Mouse (Mus musculus): Measurements from ENCODE around the gene Ptpn1.

Ptpn1 gene

DNA sequence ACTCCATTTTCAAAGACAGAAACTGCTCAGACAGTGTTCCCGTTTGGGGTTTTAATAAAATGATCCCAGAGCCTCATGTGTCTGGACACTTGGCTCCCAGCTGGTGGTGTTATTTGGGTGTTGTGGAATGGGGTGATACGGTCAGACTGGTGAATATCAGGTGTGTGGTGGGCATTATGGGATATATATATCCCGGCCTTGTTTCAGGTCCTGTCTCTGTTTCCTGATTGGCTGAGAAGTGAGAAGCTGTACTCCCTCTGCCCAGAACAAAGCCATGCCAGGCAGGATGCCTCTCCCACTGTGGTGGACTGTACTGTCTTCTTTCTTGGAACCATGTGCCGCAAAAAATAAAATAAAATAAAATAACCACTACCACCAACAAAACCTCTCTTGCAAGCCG is 7.8 kb upstream of the Ptpn1 start:
- no peak for DNase-seq

GRCm38 (mm10) chr2:167924803-167925604 is 6.9 kb upstream of the Ptpn1 start:
- peak; percentile 89 to 91 for DNase-seq

DNA sequence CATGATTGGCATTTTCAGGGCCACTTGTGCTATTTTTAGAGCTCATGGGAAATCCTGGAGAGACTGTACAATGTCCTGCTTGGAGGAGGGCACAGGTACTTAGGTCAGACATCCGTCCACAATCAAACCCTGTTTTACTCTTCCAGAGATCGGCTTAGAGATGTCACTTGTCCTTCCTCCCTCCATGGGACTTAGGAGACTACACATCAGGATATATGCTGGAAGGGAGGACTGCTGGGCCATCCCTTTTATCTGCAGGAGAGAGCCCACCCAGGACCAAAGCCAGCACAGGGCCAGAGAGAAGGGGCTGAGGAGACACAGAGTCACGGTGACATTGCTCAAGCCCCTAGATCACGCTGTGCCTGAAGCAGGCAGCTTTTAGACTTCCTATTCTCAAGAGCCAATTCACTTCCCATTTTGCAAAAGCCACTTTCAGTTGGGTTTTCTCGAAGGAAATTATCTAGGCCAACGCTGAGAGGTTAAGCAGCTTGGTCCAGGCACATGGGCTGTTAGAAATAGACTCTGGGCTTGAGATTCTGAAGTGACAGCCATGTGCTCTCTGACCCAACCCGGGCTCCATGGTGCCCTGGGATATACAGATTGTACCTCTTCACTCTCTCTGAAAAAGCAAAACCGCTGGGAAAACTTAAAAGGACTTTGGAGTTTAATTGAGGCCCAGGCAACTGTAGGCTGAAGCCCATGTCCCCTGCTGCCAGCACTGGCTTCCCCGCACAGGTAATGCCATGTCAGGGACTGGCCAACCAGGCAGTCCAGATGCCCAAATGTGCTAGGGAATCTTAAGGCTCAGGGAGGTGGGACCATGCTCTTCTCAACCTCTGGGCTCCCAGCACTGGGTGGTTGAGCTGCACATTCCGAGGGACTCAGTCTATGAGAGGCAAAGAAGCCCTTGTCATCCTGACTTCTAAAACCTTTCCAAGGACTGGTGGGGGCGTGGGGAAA is 5.7 kb upstream of the Ptpn1 start:
- DNase-seq, result no peak

DNA sequence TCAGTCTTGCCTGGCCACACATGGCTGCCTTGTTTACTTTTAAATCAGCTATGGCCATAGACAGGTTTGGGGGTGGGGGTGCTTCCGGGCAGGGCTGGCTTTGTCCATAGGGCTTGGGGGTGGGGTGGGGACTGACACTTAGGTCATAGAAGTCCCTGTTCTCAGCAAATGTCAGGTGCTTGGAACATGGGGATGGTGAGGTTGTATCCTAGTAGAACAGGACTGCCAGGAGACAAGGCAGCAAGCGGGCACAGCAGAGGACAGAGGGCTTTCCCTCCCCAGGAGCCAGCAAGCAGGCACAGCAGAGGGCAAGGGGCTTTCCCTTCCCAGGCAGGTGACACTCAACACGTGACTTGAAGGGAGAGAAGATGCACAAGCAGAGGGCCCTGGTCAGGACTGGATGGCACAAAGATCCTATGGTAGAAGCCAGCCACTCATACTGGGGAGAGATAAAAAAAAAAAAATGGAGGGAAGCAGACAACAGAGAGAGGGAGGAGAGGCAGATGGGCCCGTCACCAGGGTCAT is 3.8 kb upstream of the Ptpn1 start:
- peak; percentile 46 to 56 for DNase-seq

DNA sequence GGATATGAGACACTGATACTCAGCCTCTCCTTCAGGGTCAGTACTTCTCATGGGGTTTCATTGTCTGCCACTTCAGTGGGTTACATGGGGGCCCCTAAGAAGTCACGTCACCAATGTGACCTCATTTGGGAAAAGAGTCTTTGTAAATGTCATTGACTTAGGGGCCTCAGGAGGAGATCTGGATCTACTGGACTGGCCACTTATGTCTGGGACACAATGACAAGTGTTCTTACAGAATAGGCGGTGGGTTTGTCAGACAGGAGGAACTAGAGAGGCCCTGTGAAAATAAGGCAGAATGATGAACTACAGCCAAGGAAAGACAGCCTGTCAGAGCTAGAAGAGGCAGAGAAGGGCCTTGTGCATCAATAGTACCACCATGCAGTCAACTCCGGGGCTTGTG is 2.9 kb upstream of the Ptpn1 start:
- no peak for DNase-seq

DNA sequence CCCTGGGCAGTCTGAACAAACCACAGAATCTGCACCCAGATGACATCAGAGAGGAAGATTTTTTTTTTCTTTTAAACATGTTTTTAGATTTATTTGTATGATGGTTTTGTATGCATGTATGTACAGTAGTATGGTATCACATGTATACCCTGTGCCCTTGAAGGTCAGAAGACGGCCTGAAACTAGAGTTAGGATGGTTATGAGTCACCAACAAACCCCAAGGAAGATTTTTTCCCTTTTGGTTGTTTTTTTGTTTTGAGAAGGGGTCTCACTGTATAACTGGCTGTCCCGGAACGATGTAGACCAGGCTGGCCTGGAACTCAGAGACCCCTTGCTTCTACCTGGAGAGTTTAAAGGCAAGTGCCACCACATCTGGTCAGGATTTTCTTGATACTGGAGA is 882 bp upstream of the Ptpn1 start:
- no peak for DNase-seq

DNA sequence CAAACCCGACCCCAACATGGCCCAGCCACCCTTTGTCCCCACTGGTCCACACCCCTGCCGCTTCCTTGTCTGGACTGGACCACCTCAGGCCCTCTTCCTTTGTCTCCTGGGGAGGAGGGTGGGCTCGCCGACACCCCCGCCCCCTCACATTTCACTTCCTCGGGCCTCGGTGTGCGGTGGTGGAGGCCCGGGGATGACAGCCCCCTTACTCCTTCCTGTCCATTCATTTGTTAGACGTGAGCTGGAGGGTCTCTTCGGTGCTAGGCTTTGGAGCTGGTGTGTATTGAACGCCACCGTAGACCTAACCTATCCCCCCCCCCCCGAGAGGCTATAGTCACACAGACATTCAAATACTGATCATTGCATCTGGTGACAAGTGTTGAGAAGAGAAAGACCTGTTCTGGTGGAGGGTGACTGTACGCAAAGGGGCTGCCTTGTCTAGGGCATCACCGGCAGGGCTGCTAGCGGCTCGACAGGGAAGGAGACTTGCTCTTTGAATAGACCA is 922 bp downstream of the Ptpn1 start:
- peak; percentile 42 to 43 for DNase-seq

GRCm38 (mm10) chr2:167933397-167933796 is 1.5 kb downstream of the Ptpn1 start:
- DNase-seq, result no peak

GRCm38 (mm10) chr2:167935956-167936355 is 4.1 kb downstream of the Ptpn1 start:
- no peak for DNase-seq

DNA sequence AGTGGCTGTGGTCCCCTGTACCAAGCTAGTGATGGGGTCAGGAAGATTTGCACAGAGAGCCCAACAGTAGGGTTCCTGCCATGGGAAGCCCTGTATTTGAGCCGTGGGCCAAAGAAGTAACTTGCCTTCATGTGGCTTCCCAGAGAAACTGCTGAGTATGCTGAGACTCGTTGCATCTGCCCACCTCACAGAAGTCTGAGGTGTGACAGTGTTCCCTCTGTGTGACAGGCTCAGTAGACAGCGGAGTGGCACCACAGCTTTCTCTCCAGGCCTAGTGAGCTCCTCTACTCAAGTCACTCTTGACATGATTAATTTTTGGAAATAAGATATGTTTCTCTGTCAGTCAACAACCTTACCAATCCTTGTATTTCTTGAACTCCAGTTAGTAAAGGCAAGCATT is 6.9 kb downstream of the Ptpn1 start:
- DNase-seq, result no peak

DNA sequence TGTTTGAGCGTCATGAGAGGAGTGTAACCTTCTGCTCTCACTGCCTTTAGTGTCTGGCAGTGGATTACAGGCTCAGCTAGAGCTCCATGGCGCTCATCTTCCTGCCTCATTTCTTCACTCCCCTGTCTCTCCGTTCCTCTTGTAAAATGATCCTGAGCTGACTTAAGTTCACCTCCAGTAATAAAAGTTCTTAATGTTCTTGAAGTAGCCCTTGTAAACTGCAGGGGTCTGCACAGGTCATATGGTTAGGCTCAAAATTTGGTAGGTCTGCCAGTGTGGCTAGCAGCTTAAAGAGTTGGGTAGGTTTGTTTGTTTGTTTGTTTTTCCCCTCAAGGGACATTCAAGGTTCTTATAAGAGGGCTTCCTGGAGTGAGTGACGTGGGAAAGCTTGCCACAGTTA is 7.3 kb downstream of the Ptpn1 start:
- no peak for DNase-seq

DNA sequence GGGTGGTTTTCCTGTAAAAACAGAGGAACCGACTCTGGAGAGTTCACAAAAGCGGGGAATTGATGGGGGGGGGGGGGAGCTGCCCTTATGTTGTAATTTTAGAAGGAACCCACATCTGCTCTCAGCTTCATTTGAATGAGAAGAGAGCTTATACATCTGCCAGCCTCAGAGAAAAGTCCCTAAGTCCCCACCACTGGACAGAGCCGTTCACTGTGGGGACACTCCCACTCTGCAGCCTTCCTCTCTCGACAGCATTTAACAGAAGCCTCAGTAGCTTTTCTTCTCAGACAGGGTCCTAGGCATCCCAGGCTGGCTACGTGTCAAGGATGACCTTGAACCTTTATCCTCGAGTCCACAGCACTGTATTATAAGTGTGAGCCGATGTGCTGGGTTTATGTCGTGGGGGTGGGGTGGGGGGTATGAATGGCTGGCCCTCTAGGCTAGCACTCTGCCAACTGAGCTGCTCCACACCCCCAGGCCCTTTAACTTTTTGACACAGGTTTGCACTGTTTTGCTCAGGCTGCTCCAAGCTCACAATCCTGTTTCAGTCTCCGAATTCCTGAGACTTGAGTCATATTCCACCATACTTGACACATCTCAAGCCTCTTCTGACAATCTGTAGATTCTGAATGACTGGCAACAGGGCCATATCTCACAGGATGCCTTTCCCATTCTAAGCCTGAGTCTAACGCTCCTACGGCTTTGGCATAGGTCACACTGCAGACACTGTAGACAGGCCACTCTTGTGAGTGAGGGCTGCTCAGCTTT is 8.0 kb downstream of the Ptpn1 start:
- no peak for DNase-seq

- no peak for DNase-seq
These were observed 8.8 kb downstream of the Ptpn1 start for GRCm38 (mm10) chr2:167940636-167941035.

DNA sequence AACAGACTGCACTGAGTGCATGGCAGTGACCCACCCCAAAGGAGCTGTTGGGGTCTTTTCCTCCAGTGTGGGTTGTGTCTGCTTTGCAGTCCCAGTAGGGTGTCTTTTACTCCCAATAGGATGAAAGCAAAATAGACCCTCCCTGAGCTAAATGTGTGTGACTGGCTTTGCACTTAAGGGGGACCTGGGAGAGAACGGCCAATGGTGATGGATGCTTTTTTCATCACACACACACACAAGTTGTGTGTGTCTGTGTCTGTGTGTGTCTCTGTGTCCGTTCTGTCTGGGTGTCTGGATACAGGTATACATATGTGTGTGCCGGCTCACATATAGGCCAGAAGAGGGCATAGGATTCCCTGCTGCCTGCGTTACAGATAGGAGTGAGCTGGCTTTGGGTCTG is 9.5 kb downstream of the Ptpn1 start:
- DNase-seq, result no peak

GRCm38 (mm10) chr2:167941745-167942176 is 9.9 kb downstream of the Ptpn1 start:
- DNase-seq, result peak; percentile 42 to 45

DNA sequence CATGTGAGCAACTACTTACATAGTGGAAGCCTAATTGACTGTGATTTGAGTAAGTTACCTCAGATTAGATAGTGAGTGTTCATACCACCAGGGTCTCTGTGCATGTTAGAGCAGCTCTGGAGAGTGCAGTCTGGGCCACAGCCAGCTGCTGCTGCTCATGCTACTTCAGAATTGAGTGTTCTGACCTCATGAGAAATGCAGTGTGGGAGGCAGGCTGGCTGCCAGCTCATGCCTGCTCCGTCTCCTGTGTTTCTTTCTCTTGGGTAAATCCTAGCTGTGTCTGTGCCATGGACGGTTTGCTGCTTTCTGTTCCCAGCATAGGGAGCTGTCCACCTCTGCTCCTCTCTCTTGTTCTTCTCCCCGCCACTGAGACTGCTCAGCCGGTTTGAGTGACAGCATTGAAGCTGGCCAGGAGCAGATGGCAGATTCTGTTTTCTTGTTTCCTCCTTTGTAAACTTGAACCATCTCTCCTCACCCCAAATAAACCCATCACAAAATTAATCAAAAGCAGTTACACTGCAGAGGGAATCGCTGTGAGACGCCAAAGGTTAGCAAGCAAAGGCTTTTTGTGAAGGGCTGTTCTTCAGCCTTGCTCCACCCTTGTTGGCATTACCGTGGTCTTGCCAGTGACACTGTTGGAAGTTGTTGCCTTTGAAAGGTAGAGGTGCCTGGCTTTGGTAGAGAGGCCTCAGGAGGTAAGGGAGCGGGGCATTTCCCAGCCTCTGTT is 10.5 kb downstream of the Ptpn1 start:
- DNase-seq, result no peak

GRCm38 (mm10) chr2:167942926-167943633 is 11.2 kb downstream of the Ptpn1 start:
- peak; percentile 73 to 74 for DNase-seq

- DNase-seq, result no peak
These were observed 12.3 kb downstream of the Ptpn1 start for GRCm38 (mm10) chr2:167944193-167944592.

DNA sequence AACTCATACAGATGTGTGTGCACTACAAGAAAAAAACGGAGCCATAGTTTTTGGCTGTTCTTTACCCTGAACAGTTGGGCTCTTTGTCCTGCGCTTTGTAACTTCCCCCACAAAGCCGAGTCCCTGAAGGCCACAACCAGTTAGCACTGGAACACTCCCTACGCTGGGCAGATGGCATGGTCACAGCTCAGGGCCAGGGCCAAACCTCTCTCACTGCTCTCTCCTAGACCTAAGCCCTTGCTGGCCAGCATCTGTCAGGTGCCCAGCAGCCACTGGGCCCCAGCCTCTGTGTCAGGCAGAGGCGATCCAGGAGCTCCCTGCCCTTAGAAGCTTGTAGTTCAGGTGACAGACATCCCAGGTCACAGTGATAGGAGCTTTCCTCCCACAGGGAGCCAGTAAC is 13.6 kb downstream of the Ptpn1 start:
- DNase-seq, result no peak

DNA sequence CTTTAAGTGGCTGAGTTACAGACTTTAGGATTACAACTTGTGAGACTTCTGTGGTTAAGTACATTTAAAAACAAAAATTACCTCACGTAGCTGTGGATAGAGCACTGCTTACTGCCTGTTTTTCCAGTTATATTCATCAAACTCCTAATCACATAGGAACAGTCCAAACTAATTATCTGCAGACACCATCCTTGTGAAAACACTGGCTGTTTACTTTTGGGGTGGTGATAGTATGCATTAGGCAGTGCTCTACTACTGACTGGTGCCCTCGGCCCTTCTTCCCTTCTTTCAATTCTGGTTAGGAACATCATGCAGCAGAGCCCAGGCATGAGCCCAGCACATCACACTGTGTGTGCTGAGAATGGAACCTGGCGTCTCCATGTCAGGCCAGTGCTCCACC is 15.4 kb downstream of the Ptpn1 start:
- DNase-seq, result no peak

DNA sequence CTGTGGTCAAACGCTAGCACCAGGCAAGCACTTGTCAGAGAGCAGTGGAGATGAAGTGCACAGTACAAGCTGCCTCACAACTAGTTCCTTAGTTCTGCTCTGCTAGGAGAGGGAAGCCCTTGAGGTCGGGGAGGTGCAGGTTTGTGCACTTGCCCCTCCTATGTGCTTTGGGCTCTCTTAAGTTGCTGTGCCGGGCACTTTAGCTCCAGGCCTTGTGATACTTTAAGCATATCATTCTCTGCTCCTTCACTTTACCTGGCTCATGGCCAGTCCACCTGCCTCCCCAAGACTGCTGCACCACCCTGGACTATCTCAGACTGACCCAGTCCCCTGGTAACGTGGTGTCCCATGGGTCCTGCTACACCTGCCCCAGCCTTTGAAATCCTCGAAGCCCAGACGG is 16.2 kb downstream of the Ptpn1 start:
- DNase-seq, result no peak
